Mouse (Mus musculus): ENCODE data around the gene Nrarp. TPM values are rescaled to one million over a fixed set of nuclear protein-coding genes. Genes with fewer than 3 reads are reported as not detected.

Gene Nrarp
- total RNA-seq, 2 experiments from 2014 or later, result 21.3 to 21.9 TPM

GRCm38 (mm10) chr2:25213266-25213865, 32.8 kb downstream of the Nrarp start:
- Histone ChIP-seq H3K4me3 (no peak overlapping the region), H3K27ac (no peak overlapping the region)
- DNase-seq (ENCODE audit: low spot score in 2 of 2), result no peak
- TF ChIP-seq CTCF (conservative IDR thresholded peaks at IDR 0.05), result no peak

GRCm38 (mm10) chr2:25214444-25214843, 33.9 kb downstream of the Nrarp start, which contains the start of gene Stpg3:
Stpg3 (minus strand) TSS chr2:25214637.
- no peak within 1 kb of the TSS for H3K27ac ChIP-seq
- TF ChIP-seq CTCF (conservative IDR thresholded peaks at IDR 0.05), result no peak
- no peak for DNase-seq (ENCODE audit: low spot score in 2 of 2)
- H3K4me3 ChIP-seq, result no peak within 1 kb of the TSS

GRCm38 (mm10) chr2:25217666-25218065, 37.1 kb downstream of the Nrarp start:
- Histone ChIP-seq H3K4me3 (no peak overlapping the region), H3K27ac (no peak overlapping the region)
- TF ChIP-seq CTCF (conservative IDR thresholded peaks at IDR 0.05), result no peak
- no peak for DNase-seq (ENCODE audit: low spot score in 2 of 2)

- H3K27ac ChIP-seq, result no peak within 1 kb of the TSS
- DNase-seq (ENCODE audit: low spot score in 2 of 2), result no peak
- H3K4me3 ChIP-seq, result no peak within 1 kb of the TSS
- no peak for TF ChIP-seq CTCF (conservative IDR thresholded peaks at IDR 0.05)
These were observed 37.9 kb downstream of the Nrarp start, which contains the start of gene Fam166a for GRCm38 (mm10) chr2:25218445-25218844. Fam166a (plus strand) TSS chr2:25218745.

GRCm38 (mm10) chr2:25221331-25221772, 40.8 kb downstream of the Nrarp start:
- no peak for DNase-seq (ENCODE audit: low spot score in 2 of 2)
- TF ChIP-seq CTCF (conservative IDR thresholded peaks at IDR 0.05), result no peak
- H3K4me3 ChIP-seq, result no peak overlapping the region
- H3K27ac ChIP-seq, result no peak overlapping the region

- no peak for TF ChIP-seq CTCF (conservative IDR thresholded peaks at IDR 0.05)
- peak; percentile 63 to 69 for DNase-seq (ENCODE audit: low spot score in 2 of 2)
- Histone ChIP-seq H3K4me3 (peak overlapping the region; percentile 84), H3K27ac (peak overlapping the region; percentile 95)
These were observed 43.3 kb downstream of the Nrarp start for GRCm38 (mm10) chr2:25223681-25224491.

- Histone ChIP-seq H3K4me3 (peak within 1 kb of the TSS; percentile 84), H3K27ac (peak within 1 kb of the TSS; percentile 98)
- no peak for DNase-seq (ENCODE audit: low spot score in 2 of 2)
- TF ChIP-seq CTCF (conservative IDR thresholded peaks at IDR 0.05), result no peak
These were observed 43.9 kb downstream of the Nrarp start, which contains the start of gene Tubb4b for GRCm38 (mm10) chr2:25224492-25224765. Tubb4b (minus strand) TSS chr2:25224702.

DNA sequence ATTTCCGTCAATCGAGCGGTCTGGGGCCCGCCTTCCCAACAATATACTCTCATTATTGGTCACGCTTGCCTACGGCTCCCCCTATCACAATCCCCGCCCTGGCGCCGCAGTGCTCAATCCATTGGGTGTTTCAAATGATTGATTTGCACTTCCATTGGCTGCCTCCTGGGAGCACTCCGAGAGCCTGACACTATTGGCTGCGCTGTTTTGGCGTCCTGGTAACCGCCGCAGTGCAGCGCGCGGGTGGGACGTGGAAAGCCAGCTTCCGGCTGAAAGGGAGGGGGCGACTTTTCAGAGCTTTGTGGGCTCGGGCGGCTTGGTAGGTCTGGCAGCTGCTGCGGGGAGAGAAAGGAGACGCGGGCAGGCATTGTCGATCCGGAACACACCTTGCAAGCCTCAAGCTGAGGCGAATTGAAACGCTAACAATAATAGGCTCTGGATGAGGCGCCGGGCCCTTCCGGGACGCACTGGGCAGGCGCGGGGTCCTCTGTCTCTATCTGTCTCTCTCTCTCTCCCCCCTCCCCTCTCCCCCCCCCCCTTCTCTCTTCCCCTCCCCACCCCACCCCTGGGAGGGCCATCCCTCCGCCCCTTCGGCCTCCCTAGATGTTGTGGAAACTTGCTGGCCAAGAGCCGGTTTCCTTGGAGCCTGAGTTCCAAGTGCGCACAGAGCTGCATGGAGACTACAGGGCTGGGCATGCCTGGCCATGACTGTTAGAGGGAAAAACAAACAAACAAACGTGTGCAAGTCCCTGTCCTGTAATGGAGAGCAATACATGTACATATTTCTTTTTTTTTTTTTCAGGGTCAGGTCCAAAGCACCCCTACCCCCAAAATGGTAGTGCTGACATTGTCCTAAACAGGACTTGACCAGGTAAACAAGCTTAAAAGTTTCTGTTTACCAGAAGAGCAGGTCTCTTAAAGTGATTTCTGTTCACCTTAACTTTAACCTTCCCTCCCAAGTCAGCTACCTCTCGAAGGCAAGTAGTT, 44.5 kb downstream of the Nrarp start:
- peak; percentile 58 for TF ChIP-seq CTCF (conservative IDR thresholded peaks at IDR 0.05)
- DNase-seq (ENCODE audit: low spot score in 2 of 2), result peak; percentile 97 to 100
- Histone ChIP-seq H3K27ac (peak overlapping the region; percentile 98), H3K4me3 (peak overlapping the region; percentile 62)

- Histone ChIP-seq H3K4me3 (peak overlapping the region; percentile 62; the same call in 1 of the 2 replicates), H3K27ac (peak overlapping the region; percentile 98)
- no peak for TF ChIP-seq CTCF (conservative IDR thresholded peaks at IDR 0.05)
- no peak for DNase-seq (ENCODE audit: low spot score in 2 of 2)
These were observed 45.3 kb downstream of the Nrarp start for GRCm38 (mm10) chr2:25225811-25226379.

GRCm38 (mm10) chr2:25226864-25227263, 46.3 kb downstream of the Nrarp start:
- H3K27ac ChIP-seq, result peak overlapping the region; percentile 98
- no peak for TF ChIP-seq CTCF (conservative IDR thresholded peaks at IDR 0.05)
- peak; percentile 53 to 69 for DNase-seq (ENCODE audit: low spot score in 2 of 2)
- H3K4me3 ChIP-seq, result no peak overlapping the region

GRCm38 (mm10) chr2:25227406-25227805, 46.8 kb downstream of the Nrarp start:
- TF ChIP-seq CTCF (conservative IDR thresholded peaks at IDR 0.05), result no peak
- Histone ChIP-seq H3K4me3 (no peak overlapping the region), H3K27ac (peak overlapping the region; percentile 98)
- no peak for DNase-seq (ENCODE audit: low spot score in 2 of 2)

DNA sequence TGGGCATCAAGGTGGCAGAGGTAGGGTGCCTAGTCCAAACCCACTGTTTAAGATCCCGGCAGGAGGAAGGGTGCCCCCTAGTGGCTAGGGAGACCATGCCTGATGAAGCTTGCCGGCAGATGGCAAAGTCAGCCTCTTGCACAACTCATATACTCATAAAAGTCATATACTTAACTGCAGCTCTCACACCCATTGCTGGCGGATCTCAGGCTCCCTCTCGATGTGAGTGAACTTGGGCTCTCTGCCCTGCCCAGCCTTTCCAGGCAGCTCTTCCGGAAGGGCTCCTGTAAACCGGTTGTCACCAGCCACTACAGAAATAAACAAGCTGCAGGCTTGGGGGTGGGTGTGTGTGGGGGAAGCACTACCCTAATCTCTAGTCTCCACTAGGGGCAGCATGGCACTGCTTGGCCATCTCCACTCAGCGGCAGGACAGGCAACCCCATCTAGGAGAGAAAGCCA, 47.9 kb downstream of the Nrarp start:
- Histone ChIP-seq H3K27ac (peak overlapping the region; percentile 98), H3K4me3 (peak overlapping the region; percentile 45)
- peak; percentile 85 for TF ChIP-seq CTCF (conservative IDR thresholded peaks at IDR 0.05)

More for the DNA sequence above, 47.9 kb downstream of the Nrarp start:
- peak; percentile 81 to 90 for DNase-seq (ENCODE audit: low spot score in 2 of 2)
